Mouse (Mus musculus) midbrain, embryonic 12.5 days (tissue): ENCODE data around the gene Peli2. TPM values are rescaled to one million over a fixed set of nuclear protein-coding genes. Genes with fewer than 3 reads are reported as not detected.
A peak's percentile ranks its signal among the peaks of the same experiment; 100 is the strongest.
"Not testable (repeated sequence)": the region's sequence is repeated elsewhere in the genome, so short reads cannot be mapped to it uniquely, and the experiment has no call there.

Experiments used
- ATAC-seq: fragments of 200-750 bp; cut with Nextera tagmentation; 2 replicates; pipeline ENCODE4 v1.8.0; 2017; ENCODE audit warnings: low read depth, moderate TSS enrichment, moderate library complexity; ENCODE audit not compliant: low FRiP score
- H3K27ac ChIP-seq: fragments of 300-500 bp; sonication (generic); replicated peaks from 2 replicates; pipeline ENCODE4 v1.5.1; 2016; ENCODE audit warnings: mild to moderate bottlenecking
- H3K27me3 ChIP-seq: fragments of 300-500 bp; sonication (generic); 2 replicates; pipeline ENCODE4 v1.6.1; 2016; ENCODE audit warnings: mild to moderate bottlenecking
- H3K36me3 ChIP-seq: fragments of 300-500 bp; sonication (generic); 2 replicates; pipeline ENCODE4 v1.6.1; 2016
- H3K4me1 ChIP-seq: fragments of 300-500 bp; sonication (generic); 2 replicates; pipeline ENCODE4 v1.6.1; 2016
- H3K4me2 ChIP-seq: fragments of 300-500 bp; sonication (generic); replicated peaks from 2 replicates; pipeline ENCODE4 v1.6.1; 2016; ENCODE audit warnings: mild to moderate bottlenecking, moderate library complexity
- H3K4me3 ChIP-seq: fragments of 300-500 bp; sonication (generic); 2 replicates; pipeline ENCODE4 v1.5.1; 2016; ENCODE audit warnings: mild to moderate bottlenecking
- H3K9ac ChIP-seq: fragments of 300-500 bp; sonication (generic); replicated peaks from 2 replicates; pipeline ENCODE4 v1.6.1; 2016; ENCODE audit warnings: mild to moderate bottlenecking, moderate library complexity
- H3K9me3 ChIP-seq: fragments of 300-500 bp; sonication (generic); 2 replicates; pipeline ENCODE4 v1.6.1; 2016; ENCODE audit warnings: mild to moderate bottlenecking
- WGBS: fragments of 180-500 bp; shearing (Covaris S2); methylation state at CpG from one replicate; pipeline ENCODE4 v1.1.7; 2016; 5-methylcytosine and 5-hydroxymethylcytosine counted together
- polyA plus RNA-seq: library from polyadenylated mRNA; unstranded; fragments of >200 nt; fragmentation: Nextera tagmentation; extraction: Ambion mirVana; gene quantifications from 2 replicates; pipeline ENCODE4 v1.2.1, GENCODE M21; 2016

The Peli2 gene
- 15.1 and 15.9 TPM in 2 replicates for polyA plus RNA-seq

- Histone ChIP-seq H3K9me3 (no peaks in the 10 kb centered on the region), H3K4me2 (peak within 1 kb of the TSS; percentile 91), H3K27me3 (peaks cover 4% of the 10 kb centered on the region; the same call in 1 of the 2 replicates), H3K36me3 (no peaks in the 10 kb centered on the region), H3K27ac (peak within 1 kb of the TSS; percentile 92), H3K9ac (peak within 1 kb of the TSS; percentile 92), H3K4me1 (peaks cover 55% of the 10 kb centered on the region), H3K4me3 (peak within 1 kb of the TSS; percentile 87)
- ATAC-seq: peak; percentile 75
- under 1% methylated on average over 107 of the region's 117 CpGs for WGBS
These were observed at the start of gene Peli2 for GRCm38 (mm10) chr14:48120752-48121528. Gene Peli2 (plus strand): TSS chr14:48120823.

DNA sequence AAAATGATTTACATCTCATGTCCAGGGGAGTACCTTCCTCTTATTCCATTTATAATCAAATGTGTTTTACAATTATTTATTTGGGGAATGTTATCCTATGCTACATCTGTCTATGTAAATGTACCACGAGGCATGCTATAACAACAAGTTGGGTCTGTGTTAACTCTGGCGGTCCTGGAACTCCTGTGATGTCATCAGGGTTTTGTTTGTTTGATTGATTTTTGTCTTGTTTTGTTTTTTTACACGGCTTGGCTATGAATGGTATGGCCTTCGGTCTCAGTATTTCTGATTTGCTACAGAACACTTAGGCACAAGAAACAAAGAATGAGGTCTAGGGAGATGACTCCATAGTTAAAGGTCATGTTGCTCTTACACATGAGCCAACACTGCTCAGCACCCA, 48.5 kb upstream of the Peli2 start:
- Histone ChIP-seq H3K27me3 (no peaks in the 10 kb centered on the region), H3K9me3 (no peaks in the 10 kb centered on the region), H3K4me1 (peaks cover 9% of the 10 kb centered on the region), H3K4me2 (no peak overlapping the region), H3K27ac (no peak overlapping the region), H3K4me3 (no peak overlapping the region), H3K36me3 (no peaks in the 10 kb centered on the region), H3K9ac (no peak overlapping the region)
- 86% methylated on average over 4 of the region's 4 CpGs for WGBS
- no peak for ATAC-seq

- Histone ChIP-seq H3K4me2 (0 out of 2 replicates have a peak overlapping the region, but pooled peaks have one; percentile 2), H3K4me1 (peaks cover 9% of the 10 kb centered on the region), H3K9ac (no peak overlapping the region), H3K9me3 (no peaks in the 10 kb centered on the region), H3K27me3 (no peaks in the 10 kb centered on the region), H3K4me3 (no peak overlapping the region), H3K27ac (peak overlapping the region; percentile 81), H3K36me3 (no peaks in the 10 kb centered on the region)
- 25% methylated on average over 24 of the region's 24 CpGs for WGBS
- peak; percentile 93 for ATAC-seq
These were observed 47.1 kb upstream of the Peli2 start for GRCm38 (mm10) chr14:48073247-48074161.

DNA sequence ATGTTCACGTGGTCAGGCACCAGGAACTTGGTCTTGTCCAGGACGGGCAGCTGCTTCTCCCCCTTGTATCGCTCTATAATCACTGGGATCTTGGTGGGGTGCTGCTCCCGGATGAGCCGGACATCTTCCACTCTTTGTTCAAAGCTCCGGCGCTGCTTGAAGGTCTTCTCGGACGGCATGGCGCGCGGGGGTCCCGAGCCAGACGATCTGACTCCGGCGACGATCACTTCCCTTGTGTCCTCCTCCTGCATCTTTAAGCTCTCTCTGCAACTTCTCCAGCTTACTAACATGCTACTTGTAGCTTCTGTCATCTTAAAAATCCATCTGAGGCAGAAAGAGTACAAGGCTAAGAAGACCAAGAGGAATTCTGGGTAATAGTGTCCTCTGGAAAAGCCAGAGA, 41.0 kb upstream of the Peli2 start:
- not testable (repeated sequence) for ATAC-seq, H3K4me3 ChIP-seq, H3K27ac ChIP-seq, H3K9me3 ChIP-seq, H3K36me3 ChIP-seq, H3K27me3 ChIP-seq, H3K9ac ChIP-seq, H3K4me1 ChIP-seq, H3K4me2 ChIP-seq
- WGBS: 92% methylated on average over 17 of the region's 17 CpGs

DNA sequence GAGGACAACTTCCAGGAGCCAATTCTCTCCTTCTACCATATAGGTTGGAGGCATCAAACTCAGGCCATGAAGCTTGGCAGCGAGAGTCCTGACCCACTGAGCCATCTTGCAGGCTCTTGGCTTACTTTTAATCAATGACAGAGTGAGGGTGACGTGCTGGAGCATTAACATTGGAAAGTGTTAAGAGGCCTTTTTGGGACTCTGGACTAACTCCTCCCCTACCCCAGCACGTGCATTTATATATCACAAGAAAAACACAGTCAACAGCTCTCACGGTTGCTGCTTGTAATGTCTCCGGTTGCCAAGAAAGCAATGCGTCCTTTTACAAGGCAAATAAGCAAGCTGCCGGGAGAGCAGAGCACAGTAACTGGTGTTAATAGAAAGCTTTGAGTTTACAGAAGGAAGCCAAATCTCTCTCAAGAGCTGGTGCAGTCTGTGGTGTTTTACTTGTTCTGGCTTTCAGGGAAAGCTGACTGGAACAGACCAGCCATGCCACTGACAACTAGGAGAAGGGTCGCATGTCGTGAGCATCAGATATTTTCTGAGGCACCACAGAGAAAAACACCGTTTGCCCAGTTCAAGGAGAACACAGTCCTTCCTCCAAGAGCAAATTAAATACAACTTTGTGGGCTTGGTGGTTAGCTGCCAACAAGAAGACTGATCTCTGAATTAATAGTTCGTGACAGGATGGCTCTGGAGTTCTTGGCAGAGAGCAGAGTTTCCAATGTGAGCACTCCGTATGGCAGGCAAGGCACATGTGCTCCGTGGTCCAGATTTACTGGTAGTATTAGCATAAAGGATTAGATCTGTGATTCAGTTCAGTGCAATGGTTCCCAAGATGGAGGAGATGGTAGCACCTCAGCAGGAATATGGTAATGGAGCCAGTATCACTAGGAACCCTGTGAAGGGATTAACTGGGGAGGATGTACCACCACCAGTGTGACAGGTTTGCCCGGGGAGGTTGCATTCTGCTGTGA, 36.5 kb upstream of the Peli2 start:
- H3K4me1 ChIP-seq: peaks cover 9% of the 10 kb centered on the region; the same call in 1 of the 2 replicates
- no peaks in the 10 kb centered on the region for H3K36me3 ChIP-seq
- H3K9me3 ChIP-seq: no peaks in the 10 kb centered on the region
- H3K9ac ChIP-seq: no peak overlapping the region
- no peak overlapping the region for H3K27ac ChIP-seq
- H3K27me3 ChIP-seq: peaks cover 4% of the 10 kb centered on the region; the same call in 1 of the 2 replicates
- 38% methylated on average over 14 of the region's 14 CpGs for WGBS
- 0 out of 2 replicates have a peak overlapping the region, but pooled peaks have one; percentile 2 for H3K4me2 ChIP-seq
- no peak for ATAC-seq
- H3K4me3 ChIP-seq: no peak overlapping the region

DNA sequence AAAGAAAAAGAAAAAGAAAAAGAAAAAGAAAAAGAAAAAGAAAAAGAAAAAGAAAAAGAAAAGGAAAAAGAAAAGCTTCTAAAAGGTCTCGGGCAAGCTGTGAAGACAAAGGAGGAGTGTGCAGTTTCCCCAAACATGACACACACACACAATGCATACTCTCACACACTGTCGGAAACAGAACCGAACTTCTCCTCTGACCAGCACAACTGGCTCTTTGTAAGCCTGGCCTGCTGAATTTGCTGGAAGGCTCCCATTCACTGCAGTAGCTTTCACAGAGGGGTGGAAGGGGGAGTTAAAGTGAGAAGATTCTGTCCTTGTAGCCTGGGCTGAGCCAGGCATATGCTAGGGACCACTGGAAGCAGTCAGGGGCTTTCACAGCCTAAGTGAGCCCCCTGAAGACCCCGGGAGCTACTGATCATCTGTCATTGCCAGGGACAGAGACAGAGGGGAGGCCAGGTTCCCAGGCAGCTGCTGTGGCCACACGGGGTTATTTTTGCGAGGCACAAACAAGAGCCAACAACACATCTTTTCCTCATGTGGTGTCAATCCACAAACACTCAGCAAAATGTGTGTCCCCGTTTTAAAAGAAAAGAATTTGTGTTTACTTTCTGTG, 33.8 kb upstream of the Peli2 start:
- Histone ChIP-seq H3K9me3 (no peaks in the 10 kb centered on the region), H3K36me3 (no peaks in the 10 kb centered on the region), H3K9ac (no peak overlapping the region), H3K4me3 (no peak overlapping the region), H3K4me2 (no peak overlapping the region), H3K27ac (no peak overlapping the region), H3K4me1 (peaks cover 9% of the 10 kb centered on the region; the same call in 1 of the 2 replicates), H3K27me3 (peaks cover 4% of the 10 kb centered on the region; the same call in 1 of the 2 replicates)
- WGBS: 56% methylated on average over 7 of the region's 7 CpGs
- ATAC-seq: no peak

DNA sequence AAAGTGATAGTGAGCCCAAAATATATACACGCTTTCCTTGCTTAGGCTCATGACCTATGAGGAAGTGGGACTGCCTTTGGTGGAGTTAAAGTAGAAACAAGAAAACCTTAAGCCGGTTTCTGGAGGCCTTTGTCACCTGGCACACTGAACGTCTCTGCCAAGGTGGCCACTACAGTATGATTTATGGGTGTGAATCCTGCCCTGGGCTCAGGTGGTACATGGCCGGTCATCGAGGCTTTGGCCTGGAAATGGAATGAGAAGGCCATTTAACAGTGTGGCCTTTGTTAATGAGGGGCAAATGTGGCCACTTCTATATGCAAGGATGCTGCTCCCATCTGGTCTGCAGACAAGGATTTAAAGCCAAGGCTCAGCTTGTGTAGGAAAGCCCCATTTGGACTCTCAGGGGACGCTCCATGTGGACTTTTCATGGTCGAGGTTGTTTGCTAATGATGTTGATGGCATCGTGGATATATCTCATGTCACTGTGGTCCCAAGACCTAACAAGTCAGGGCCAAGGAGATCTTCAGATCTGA, 33.3 kb upstream of the Peli2 start:
- Histone ChIP-seq H3K4me2 (no peak overlapping the region), H3K4me1 (peaks cover 9% of the 10 kb centered on the region; the same call in 1 of the 2 replicates), H3K27me3 (peaks cover 4% of the 10 kb centered on the region; the same call in 1 of the 2 replicates), H3K27ac (no peak overlapping the region), H3K9me3 (no peaks in the 10 kb centered on the region), H3K9ac (no peak overlapping the region), H3K36me3 (no peaks in the 10 kb centered on the region), H3K4me3 (no peak overlapping the region)
- ATAC-seq: no peak
- WGBS: 77% methylated on average over 8 of the region's 8 CpGs

DNA sequence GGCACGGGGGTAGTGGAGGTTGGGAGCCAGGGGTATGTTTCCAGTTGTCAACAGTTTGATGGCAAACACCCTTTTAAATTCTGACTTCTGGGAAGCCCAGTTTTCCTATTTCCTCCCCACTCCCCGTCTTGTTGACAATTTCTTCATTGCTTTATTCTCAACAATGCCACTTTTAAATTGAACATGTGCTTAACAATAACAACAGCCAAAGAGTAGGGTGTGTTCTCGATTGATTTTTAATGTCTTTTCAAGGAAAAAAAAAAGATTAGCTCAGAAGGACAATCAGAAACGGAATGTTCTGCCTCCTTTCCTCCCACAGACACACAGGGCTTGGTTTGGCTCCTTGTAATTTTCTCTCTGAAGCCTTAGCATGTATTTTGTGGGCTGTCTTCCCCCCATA, 30.2 kb upstream of the Peli2 start:
- no peak overlapping the region for H3K4me2 ChIP-seq

DNA sequence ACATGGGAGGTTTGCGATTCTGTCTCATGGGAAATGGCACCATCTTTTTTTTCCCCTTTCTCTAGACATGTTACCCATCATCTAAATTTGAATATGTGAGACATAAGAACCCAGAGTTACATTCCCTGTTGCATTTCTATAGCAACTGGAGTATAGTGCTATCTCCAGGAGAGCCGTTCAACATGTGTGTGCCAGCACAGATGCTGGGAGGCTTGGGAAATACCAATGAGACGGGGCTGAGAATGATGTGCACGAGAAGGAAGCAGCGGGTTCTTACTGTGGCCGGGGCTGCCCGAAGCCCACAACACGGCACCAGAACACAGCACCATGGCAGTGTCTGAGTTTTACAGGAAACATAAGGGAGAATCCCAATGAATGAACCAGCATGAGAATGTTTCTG, 29.5 kb upstream of the Peli2 start:
- WGBS: 90% methylated on average over 8 of the region's 8 CpGs
- ATAC-seq: no peak
- Histone ChIP-seq H3K27ac (no peak overlapping the region), H3K9ac (no peak overlapping the region), H3K27me3 (peaks cover 4% of the 10 kb centered on the region; the same call in 1 of the 2 replicates), H3K4me3 (no peak overlapping the region), H3K4me2 (no peak overlapping the region), H3K4me1 (peaks cover 3% of the 10 kb centered on the region; the same call in 1 of the 2 replicates), H3K9me3 (no peaks in the 10 kb centered on the region), H3K36me3 (no peaks in the 10 kb centered on the region)

More for the DNA sequence above, 30.2 kb upstream of the Peli2 start:
- no peak overlapping the region for H3K9ac ChIP-seq
- no peak overlapping the region for H3K4me3 ChIP-seq
- WGBS: 68% methylated on average over 4 of the region's 4 CpGs
- no peaks in the 10 kb centered on the region for H3K9me3 ChIP-seq
- ATAC-seq: no peak
- peaks cover 3% of the 10 kb centered on the region; the same call in 1 of the 2 replicates for H3K4me1 ChIP-seq
- H3K27ac ChIP-seq: no peak overlapping the region
- peaks cover 4% of the 10 kb centered on the region; the same call in 1 of the 2 replicates for H3K27me3 ChIP-seq
- no peaks in the 10 kb centered on the region for H3K36me3 ChIP-seq

DNA sequence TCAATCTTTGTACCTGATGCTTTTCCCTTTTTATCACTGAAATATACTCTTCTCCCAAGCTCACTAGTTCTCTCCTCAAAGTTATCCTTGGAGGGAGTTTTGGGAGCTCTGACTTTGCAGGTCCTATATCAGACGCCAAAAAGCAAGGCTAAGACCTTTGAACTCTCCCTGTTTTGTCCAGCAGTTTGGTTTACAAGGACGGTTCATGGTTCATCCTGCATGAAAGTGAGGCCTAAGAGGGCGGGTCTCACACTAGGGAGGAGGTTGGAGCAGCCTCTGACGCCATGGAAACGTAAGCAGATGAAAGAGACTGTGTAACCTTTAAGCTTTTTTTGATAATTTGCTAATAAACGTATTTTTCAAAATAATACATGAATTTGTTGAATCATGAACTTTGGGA, 22.4 kb upstream of the Peli2 start:
- Histone ChIP-seq H3K4me2 (no peak overlapping the region), H3K36me3 (no peaks in the 10 kb centered on the region), H3K27ac (no peak overlapping the region), H3K9ac (no peak overlapping the region), H3K9me3 (no peaks in the 10 kb centered on the region), H3K27me3 (no peaks in the 10 kb centered on the region), H3K4me3 (no peak overlapping the region), H3K4me1 (no peaks in the 10 kb centered on the region)
- 41% methylated on average over 6 of the region's 6 CpGs for WGBS
- no peak for ATAC-seq
